Mouse (Mus musculus): Measurements from ENCODE around the gene Donson.

Gene Donson

GRCm38 (mm10) chr16:91639636-91640035, 48.9 kb downstream of the Donson start:
- no peak for DNase-seq

- DNase-seq: no peak
Observed at GRCm38 (mm10) chr16:91639161-91639560, 49.4 kb downstream of the Donson start.

- no peak for DNase-seq
Observed at GRCm38 (mm10) chr16:91633641-91634040, 54.9 kb downstream of the Donson start.

GRCm38 (mm10) chr16:91632940-91633339, 55.6 kb downstream of the Donson start:
- no peak for DNase-seq

- DNase-seq: no peak
Observed at GRCm38 (mm10) chr16:91632439-91632838, 56.1 kb downstream of the Donson start.

- no peak for DNase-seq
Observed at GRCm38 (mm10) chr16:91630584-91630983, 58.0 kb downstream of the Donson start.

- no peak for DNase-seq
Observed at GRCm38 (mm10) chr16:91629749-91630148, 58.8 kb downstream of the Donson start.

- DNase-seq: no peak
Observed at GRCm38 (mm10) chr16:91628673-91629072, 59.9 kb downstream of the Donson start.

- DNase-seq: no peak
Observed at GRCm38 (mm10) chr16:91627831-91628230, 60.7 kb downstream of the Donson start.

All from layer of hippocampus, adult 9-11 months (tissue).